Mouse (Mus musculus) testis, postnatal 14 days (tissue): Measurements from ENCODE around the gene Tmem62.
"Not testable (repeated sequence)": the region's sequence is repeated elsewhere in the genome, so short reads cannot be mapped to it uniquely, and the experiment has no call there.

ENCODE experiments used
- DNase-seq: peaks from one replicate; pipeline ENCODE4 v3.0.0; 2021; ENCODE audit warnings: low spot score

Tmem62 gene

GRCm38 (mm10) chr2:120976990-120977925, at the start of gene Tmem62:
TSS of gene Tmem62 (plus strand) at chr2:120977017.
- DNase-seq, result peak; percentile 76

- no peak for DNase-seq
These were observed 43.8 kb upstream of the Tmem62 start for GRCm38 (mm10) chr2:120933038-120933437.

- no peak for DNase-seq
These were observed 25.6 kb upstream of the Tmem62 start for GRCm38 (mm10) chr2:120951208-120951607.

GRCm38 (mm10) chr2:120952176-120952938, 24.5 kb upstream of the Tmem62 start:
- DNase-seq, result no peak

- DNase-seq, result no peak
These were observed 17.5 kb upstream of the Tmem62 start for GRCm38 (mm10) chr2:120959363-120959762.

- no peak for DNase-seq
These were observed 17.0 kb upstream of the Tmem62 start for GRCm38 (mm10) chr2:120959827-120960226.

GRCm38 (mm10) chr2:120960261-120960660, 16.6 kb upstream of the Tmem62 start:
- no peak for DNase-seq

GRCm38 (mm10) chr2:120963110-120963509, 13.7 kb upstream of the Tmem62 start:
- DNase-seq, result no peak

GRCm38 (mm10) chr2:120965486-120965885, 11.3 kb upstream of the Tmem62 start:
- no peak for DNase-seq

GRCm38 (mm10) chr2:120970045-120970539, 6.7 kb upstream of the Tmem62 start:
- no peak for DNase-seq

- peak; percentile 82 for DNase-seq
These were observed 6.2 kb upstream of the Tmem62 start, which contains the start of gene Ubr1 for GRCm38 (mm10) chr2:120970559-120971080. TSS of gene Ubr1 (minus strand) at chr2:120970715.

- DNase-seq, result no peak
These were observed 5.1 kb upstream of the Tmem62 start for GRCm38 (mm10) chr2:120971766-120972165.

GRCm38 (mm10) chr2:120972257-120972656, 4.6 kb upstream of the Tmem62 start:
- DNase-seq, result not testable (repeated sequence)

GRCm38 (mm10) chr2:120972964-120973363, 3.9 kb upstream of the Tmem62 start:
- no peak for DNase-seq

GRCm38 (mm10) chr2:120976308-120976707, 509 bp upstream of the Tmem62 start:
- DNase-seq, result no peak

- no peak for DNase-seq
These were observed 1.3 kb downstream of the Tmem62 start for GRCm38 (mm10) chr2:120977926-120978692.

GRCm38 (mm10) chr2:120978693-120979037, 1.8 kb downstream of the Tmem62 start:
- no peak for DNase-seq

GRCm38 (mm10) chr2:120979819-120980218, 3.0 kb downstream of the Tmem62 start:
- DNase-seq, result no peak

GRCm38 (mm10) chr2:120980861-120981260, 4.0 kb downstream of the Tmem62 start:
- no peak for DNase-seq

- DNase-seq, result no peak
These were observed 6.8 kb downstream of the Tmem62 start for GRCm38 (mm10) chr2:120983611-120984010.

GRCm38 (mm10) chr2:120985241-120985640, 8.4 kb downstream of the Tmem62 start:
- DNase-seq, result no peak

- no peak for DNase-seq
These were observed 14.4 kb downstream of the Tmem62 start for GRCm38 (mm10) chr2:120991196-120991595.
